Mouse (Mus musculus): ENCODE measurements around the gene Fam161a. TPM values are rescaled to one million over a fixed set of nuclear protein-coding genes. Genes with fewer than 3 reads are reported as not detected.
"Not testable (repeated sequence)": the region's sequence is repeated elsewhere in the genome, so short reads cannot be mapped to it uniquely, and the experiment has no call there.

Fam161a gene
- polyA plus RNA-seq, 1 experiment from 2014 or later: 3.3 TPM

DNA sequence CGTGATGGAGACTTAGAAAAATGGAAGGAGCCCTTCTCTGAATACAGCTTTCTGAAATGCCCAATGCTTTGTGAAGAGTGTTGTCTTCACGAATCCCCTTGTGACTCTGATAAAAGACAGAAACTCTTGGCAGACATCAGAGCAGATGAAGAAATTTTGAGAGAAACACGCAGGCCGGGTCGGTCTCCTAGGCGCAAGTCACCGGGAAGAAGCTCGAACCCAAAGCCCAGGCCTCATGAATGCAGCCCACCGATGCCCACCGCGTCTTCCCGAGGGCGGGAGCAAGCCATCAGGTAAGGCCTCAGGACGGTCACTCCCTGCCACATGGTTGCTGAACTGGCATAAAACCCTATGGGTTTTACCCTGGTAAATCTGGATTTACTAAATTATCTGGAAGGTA is 13.5 kb downstream of the Fam161a start:
- H3K27me3 ChIP-seq: no peaks in the 10 kb centered on the region
- H3K4me3 ChIP-seq: no peak overlapping the region
- ATAC-seq (ENCODE audit: insufficient number of reproducible peaks, low FRiP score, low TSS enrichment, low read depth): no peak
- no peak overlapping the region for H3K9ac ChIP-seq
- no peaks in the 10 kb centered on the region for H3K4me1 ChIP-seq
- H3K36me3 ChIP-seq: no peaks in the 10 kb centered on the region
- H3K27ac ChIP-seq: no peak overlapping the region
- no peak overlapping the region for H3K4me2 ChIP-seq
- 89% methylated on average over 14 of the region's 14 CpGs for WGBS
- H3K9me3 ChIP-seq: no peaks in the 10 kb centered on the region

GRCm38 (mm10) chr11:23023155-23023554 is 15.8 kb downstream of the Fam161a start:
- ATAC-seq (ENCODE audit: insufficient number of reproducible peaks, low FRiP score, low TSS enrichment, low read depth): no peak
- 92% methylated on average over 2 of the region's 2 CpGs for WGBS
- H3K4me3 ChIP-seq: no peak overlapping the region

GRCm38 (mm10) chr11:23024169-23024568 is 16.8 kb downstream of the Fam161a start:
- Histone ChIP-seq H3K9me3 (no peaks in the 10 kb centered on the region), H3K9ac (no peak overlapping the region), H3K4me2 (no peak overlapping the region), H3K4me3 (no peak overlapping the region), H3K27ac (no peak overlapping the region), H3K36me3 (no peaks in the 10 kb centered on the region), H3K27me3 (no peaks in the 10 kb centered on the region), H3K4me1 (no peaks in the 10 kb centered on the region)
- no peak for ATAC-seq (ENCODE audit: insufficient number of reproducible peaks, low FRiP score, low TSS enrichment, low read depth)
- 79% methylated on average over 3 of the region's 3 CpGs for WGBS

More at GRCm38 (mm10) chr11:23023155-23023554, 15.8 kb downstream of the Fam161a start:
- H3K4me1 ChIP-seq: no peaks in the 10 kb centered on the region
- no peak overlapping the region for H3K9ac ChIP-seq
- no peaks in the 10 kb centered on the region for H3K27me3 ChIP-seq
- H3K4me2 ChIP-seq: no peak overlapping the region
- no peaks in the 10 kb centered on the region for H3K9me3 ChIP-seq
- H3K36me3 ChIP-seq: no peaks in the 10 kb centered on the region
- H3K27ac ChIP-seq: no peak overlapping the region

DNA sequence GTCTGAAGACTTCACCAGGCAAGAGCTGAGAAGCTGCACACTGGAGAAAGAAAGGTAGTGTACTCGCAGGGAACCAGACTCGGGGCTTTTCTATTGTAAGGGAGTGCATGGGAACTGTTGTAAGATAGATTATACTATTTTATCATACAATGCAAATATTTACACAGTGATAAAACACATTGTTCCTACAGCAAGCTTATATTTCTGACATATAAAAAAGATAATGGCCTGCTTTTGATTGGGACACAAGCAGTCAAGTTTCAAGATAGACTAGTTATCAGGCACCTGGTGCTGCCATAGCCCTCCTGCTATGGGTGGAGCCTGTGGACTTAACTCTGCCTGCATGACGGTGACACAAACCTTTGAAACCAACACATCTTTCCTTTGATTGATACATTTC is 21.6 kb downstream of the Fam161a start:
- H3K4me1 ChIP-seq: no peaks in the 10 kb centered on the region
- H3K27me3 ChIP-seq: no peaks in the 10 kb centered on the region
- 67% methylated on average over 3 of the region's 3 CpGs for WGBS
- H3K36me3 ChIP-seq: no peaks in the 10 kb centered on the region
- H3K27ac ChIP-seq: no peak overlapping the region
- H3K9me3 ChIP-seq: no peaks in the 10 kb centered on the region
- no peak overlapping the region for H3K9ac ChIP-seq
- ATAC-seq (ENCODE audit: insufficient number of reproducible peaks, low FRiP score, low TSS enrichment, low read depth): no peak
- H3K4me3 ChIP-seq: no peak overlapping the region
- no peak overlapping the region for H3K4me2 ChIP-seq

DNA sequence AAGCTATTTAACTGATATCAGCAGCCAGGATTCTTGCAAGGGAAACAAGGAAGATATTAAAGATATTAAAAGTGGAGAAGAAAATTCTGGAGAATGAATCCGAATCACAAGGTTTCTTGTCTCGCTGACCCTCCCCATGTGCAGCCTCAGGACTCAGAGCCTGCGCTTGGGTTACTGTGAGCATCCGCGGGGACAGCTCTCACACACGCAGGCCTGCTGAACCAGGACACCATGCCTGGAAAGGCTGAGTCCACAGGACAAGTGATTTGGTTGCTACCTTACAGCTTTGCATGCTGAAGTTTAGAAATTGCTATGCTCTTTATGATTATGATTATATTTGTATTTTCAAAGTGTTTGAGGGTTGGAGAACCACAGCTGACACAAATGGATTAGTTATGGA is 22.1 kb downstream of the Fam161a start:
- Histone ChIP-seq H3K4me2 (no peak overlapping the region), H3K36me3 (no peaks in the 10 kb centered on the region), H3K27me3 (no peaks in the 10 kb centered on the region), H3K9ac (no peak overlapping the region), H3K4me1 (no peaks in the 10 kb centered on the region), H3K9me3 (no peaks in the 10 kb centered on the region), H3K27ac (no peak overlapping the region), H3K4me3 (no peak overlapping the region)
- ATAC-seq (ENCODE audit: insufficient number of reproducible peaks, low FRiP score, low TSS enrichment, low read depth): no peak
- 79% methylated on average over 6 of the region's 6 CpGs for WGBS

- no peak for ATAC-seq (ENCODE audit: insufficient number of reproducible peaks, low FRiP score, low TSS enrichment, low read depth)
- Histone ChIP-seq H3K4me2 (no peak overlapping the region), H3K9ac (no peak overlapping the region), H3K4me3 (no peak overlapping the region), H3K27me3 (no peaks in the 10 kb centered on the region), H3K4me1 (peaks cover 9% of the 10 kb centered on the region), H3K27ac (no peak overlapping the region), H3K9me3 (no peaks in the 10 kb centered on the region), H3K36me3 (no peaks in the 10 kb centered on the region)
- WGBS: 29% methylated on average over 5 of the region's 5 CpGs
Observed at GRCm38 (mm10) chr11:23047252-23047651, 39.9 kb downstream of the Fam161a start.

- Histone ChIP-seq H3K4me3 (peak overlapping the region; percentile 12; the same call in 1 of the 2 replicates), H3K27ac (no peak overlapping the region), H3K36me3 (no peaks in the 10 kb centered on the region), H3K4me1 (peaks cover 9% of the 10 kb centered on the region), H3K9me3 (no peaks in the 10 kb centered on the region), H3K4me2 (peak overlapping the region; percentile 26; the same call in 1 of the 2 replicates), H3K9ac (no peak overlapping the region), H3K27me3 (no peaks in the 10 kb centered on the region)
- WGBS: 14% methylated on average over 20 of the region's 20 CpGs
- ATAC-seq (ENCODE audit: insufficient number of reproducible peaks, low FRiP score, low TSS enrichment, low read depth): no peak
Observed at GRCm38 (mm10) chr11:23047663-23048582, 40.6 kb downstream of the Fam161a start.

GRCm38 (mm10) chr11:23049642-23050041 is 42.3 kb downstream of the Fam161a start:
- no peak for ATAC-seq (ENCODE audit: insufficient number of reproducible peaks, low FRiP score, low TSS enrichment, low read depth)

DNA sequence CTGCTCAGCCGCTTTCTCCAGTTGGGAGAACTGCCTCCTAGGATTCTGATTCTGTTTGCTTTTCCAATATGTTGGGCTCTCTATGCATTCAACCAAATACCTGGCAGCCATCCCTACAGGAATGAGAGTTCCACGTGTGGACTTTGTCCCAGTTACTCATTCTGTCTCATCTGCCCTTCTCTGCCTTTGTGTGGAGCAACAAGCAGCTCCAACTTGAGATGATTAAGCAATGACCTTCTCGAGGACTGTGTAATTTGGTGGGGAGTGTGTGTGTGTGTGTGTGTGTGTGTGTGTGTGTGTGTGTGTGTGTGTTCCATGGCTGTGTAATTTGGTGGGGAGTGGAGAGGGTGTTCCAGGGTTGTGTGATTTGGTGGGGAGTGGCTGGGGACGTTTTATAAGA is 45.0 kb downstream of the Fam161a start:
- WGBS: 54% methylated on average over 4 of the region's 4 CpGs

More at GRCm38 (mm10) chr11:23049642-23050041, 42.3 kb downstream of the Fam161a start:
- Histone ChIP-seq H3K36me3 (no peaks in the 10 kb centered on the region), H3K4me3 (no peak overlapping the region), H3K27ac (no peak overlapping the region), H3K4me1 (peaks cover 9% of the 10 kb centered on the region), H3K9me3 (no peaks in the 10 kb centered on the region), H3K27me3 (no peaks in the 10 kb centered on the region), H3K4me2 (no peak overlapping the region), H3K9ac (no peak overlapping the region)

GRCm38 (mm10) chr11:23063153-23063552 is 55.8 kb downstream of the Fam161a start:
- no peaks in the 10 kb centered on the region for H3K27me3 ChIP-seq
- no peaks in the 10 kb centered on the region for H3K36me3 ChIP-seq
- no peaks in the 10 kb centered on the region for H3K9me3 ChIP-seq
- H3K9ac ChIP-seq: no peak overlapping the region
- no peak for ATAC-seq (ENCODE audit: insufficient number of reproducible peaks, low FRiP score, low TSS enrichment, low read depth)
- H3K4me3 ChIP-seq: no peak overlapping the region
- no peak overlapping the region for H3K4me2 ChIP-seq
- H3K27ac ChIP-seq: no peak overlapping the region
- H3K4me1 ChIP-seq: peaks cover 4% of the 10 kb centered on the region; the same call in 1 of the 2 replicates
- 79% methylated on average over 6 of the region's 6 CpGs for WGBS

More for the DNA sequence above, 45.0 kb downstream of the Fam161a start:
- ATAC-seq (ENCODE audit: insufficient number of reproducible peaks, low FRiP score, low TSS enrichment, low read depth): no peak
- H3K4me1 ChIP-seq: peaks cover 9% of the 10 kb centered on the region
- H3K9me3 ChIP-seq: no peaks in the 10 kb centered on the region
- H3K9ac ChIP-seq: no peak overlapping the region
- no peak overlapping the region for H3K4me3 ChIP-seq
- H3K36me3 ChIP-seq: no peaks in the 10 kb centered on the region
- no peaks in the 10 kb centered on the region for H3K27me3 ChIP-seq
- H3K4me2 ChIP-seq: no peak overlapping the region
- no peak overlapping the region for H3K27ac ChIP-seq

DNA sequence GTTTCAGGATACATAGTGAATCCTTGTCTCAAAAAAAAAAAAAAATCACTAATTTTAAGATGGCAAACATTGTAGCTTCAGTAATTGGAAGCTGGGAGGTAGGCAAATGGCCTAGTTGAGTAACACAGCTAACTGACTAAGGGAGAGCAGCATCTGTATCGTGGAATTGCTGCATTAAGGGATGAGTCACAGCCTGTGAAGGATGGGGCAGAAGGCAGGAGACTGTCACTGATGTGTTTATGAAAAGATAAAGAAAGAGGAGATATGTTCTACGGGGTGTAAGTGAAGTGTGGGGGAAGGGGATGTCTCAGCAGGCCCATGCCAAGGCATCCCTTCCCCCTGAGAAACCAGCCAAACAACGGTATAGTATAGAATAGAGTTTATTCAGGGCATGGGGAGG is 56.5 kb downstream of the Fam161a start:
- Histone ChIP-seq H3K4me2 (no peak overlapping the region), H3K4me1 (peaks cover 4% of the 10 kb centered on the region; the same call in 1 of the 2 replicates), H3K27ac (no peak overlapping the region), H3K27me3 (no peaks in the 10 kb centered on the region), H3K9me3 (no peaks in the 10 kb centered on the region), H3K9ac (no peak overlapping the region), H3K4me3 (no peak overlapping the region), H3K36me3 (no peaks in the 10 kb centered on the region)
- 54% methylated on average over 3 of the region's 3 CpGs for WGBS
- ATAC-seq (ENCODE audit: insufficient number of reproducible peaks, low FRiP score, low TSS enrichment, low read depth): no peak

- not testable (repeated sequence) for H3K4me1 ChIP-seq; H3K9me3 ChIP-seq; H3K36me3 ChIP-seq; ATAC-seq (ENCODE audit: insufficient number of reproducible peaks, low FRiP score, low TSS enrichment, low read depth); H3K27me3 ChIP-seq; H3K4me3 ChIP-seq; H3K4me2 ChIP-seq; H3K9ac ChIP-seq; H3K27ac ChIP-seq
- 32% methylated on average over 3 of the region's 3 CpGs for WGBS
Observed at GRCm38 (mm10) chr11:23064276-23064675, 56.9 kb downstream of the Fam161a start.
